Mouse (Mus musculus) testis, postnatal 14 days (tissue): ENCODE data around the gene D17H6S53E.

Experiments
- DNase-seq: peaks from one replicate; pipeline ENCODE4 v3.0.0; 2021; ENCODE audit warnings: low spot score

Gene D17H6S53E

GRCm38 (mm10) chr17:35162121-35162520 is 35.9 kb downstream of the D17H6S53E start:
- DNase-seq = no peak

GRCm38 (mm10) chr17:35162730-35163129 is 36.6 kb downstream of the D17H6S53E start:
- DNase-seq = no peak

GRCm38 (mm10) chr17:35163326-35164081 is 37.3 kb downstream of the D17H6S53E start:
- no peak for DNase-seq

- DNase-seq = no peak
Observed at GRCm38 (mm10) chr17:35164218-35164567, 38.0 kb downstream of the D17H6S53E start.

GRCm38 (mm10) chr17:35164568-35165450 is 38.6 kb downstream of the D17H6S53E start, which contains the start of gene Prrc2a:
Prrc2a (minus strand) TSS chr17:35164897.
- DNase-seq = peak; percentile 100

- no peak for DNase-seq
Observed at GRCm38 (mm10) chr17:35165451-35166155, 39.4 kb downstream of the D17H6S53E start.

- DNase-seq = no peak
Observed at GRCm38 (mm10) chr17:35166352-35167035, 40.3 kb downstream of the D17H6S53E start.

GRCm38 (mm10) chr17:35167794-35168193 is 41.6 kb downstream of the D17H6S53E start:
- no peak for DNase-seq

- DNase-seq = no peak
Observed at GRCm38 (mm10) chr17:35168541-35169207, 42.5 kb downstream of the D17H6S53E start.

GRCm38 (mm10) chr17:35172445-35173234 is 46.5 kb downstream of the D17H6S53E start:
- no peak for DNase-seq

- no peak for DNase-seq
Observed at GRCm38 (mm10) chr17:35173329-35173728, 47.2 kb downstream of the D17H6S53E start.

GRCm38 (mm10) chr17:35174201-35174977 is 48.2 kb downstream of the D17H6S53E start:
- no peak for DNase-seq

- no peak for DNase-seq
Observed at GRCm38 (mm10) chr17:35175382-35175781, 49.2 kb downstream of the D17H6S53E start.

GRCm38 (mm10) chr17:35175968-35176367 is 49.8 kb downstream of the D17H6S53E start, which contains the start of gene Aif1:
Aif1 (minus strand) TSS chr17:35176068.
- DNase-seq = no peak
